Mouse (Mus musculus) G1E (cell line): ENCODE results near the gene Slc12a7.

Source experiments
- CTCF ChIP-seq: IDR thresholded peaks from 2 replicates; pipeline ENCODE4 v1.5.1; 2012; ENCODE audit warnings: low read depth, low read length, inconsistent platforms, mixed read lengths
- GATA1 ChIP-seq: IDR thresholded peaks from 2 replicates; pipeline ENCODE4 v1.6.1; 2012; ENCODE audit warnings: borderline replicate concordance, low read length, inconsistent platforms, mixed read lengths
- GATA2 ChIP-seq: IDR thresholded peaks from 2 replicates; pipeline ENCODE4 v1.6.1; 2012; ENCODE audit warnings: low read depth, low read length, inconsistent platforms, borderline replicate concordance
- POLR2AphosphoS5 ChIP-seq: IDR thresholded peaks from 2 replicates; pipeline ENCODE4 v1.6.1; 2012; ENCODE audit warnings: low read depth, low read length, inconsistent platforms; ENCODE audit not compliant: insufficient replicate concordance
- TAL1 ChIP-seq: conservative IDR thresholded peaks from 2 replicates; pipeline ENCODE4 v1.6.1; 2012; ENCODE audit warnings: low read depth, low read length, inconsistent platforms, mixed read lengths

- TF ChIP-seq CTCF (no peak), GATA1 (no peak), POLR2AphosphoS5 (no peak), TAL1 (no peak), GATA2 (no peak)
Observed at GRCm38 (mm10) chr13:73699714-73700113, 33.2 kb upstream of the Slc12a7 start.
